Mouse (Mus musculus) lung, embryonic 16.5 days (tissue): Measurements from ENCODE around the gene Akap13. TPM values are rescaled to one million over a fixed set of nuclear protein-coding genes. Genes with fewer than 3 reads are reported as not detected.
"Not testable (repeated sequence)": the region's sequence is repeated elsewhere in the genome, so short reads cannot be mapped to it uniquely, and the experiment has no call there.

Experiments used
- ATAC-seq: fragments of 200-750 bp; cut with Nextera tagmentation; 2 replicates; pipeline ENCODE4 v1.8.0; 2017; ENCODE audit warnings: low read depth, mild to moderate bottlenecking, moderate library complexity
- H3K27ac ChIP-seq: fragments of 300-500 bp; sonication (generic); 2 replicates; pipeline ENCODE4 v1.5.1; 2014; ENCODE audit warnings: mild to moderate bottlenecking, control low read depth, low read length
- H3K27me3 ChIP-seq: fragments of 300-500 bp; sonication (generic); 2 replicates; pipeline ENCODE4 v1.6.1; 2014; ENCODE audit warnings: low read depth, low read length, mixed read lengths; ENCODE audit not compliant: control insufficient read depth, insufficient read depth
- H3K36me3 ChIP-seq: fragments of 300-500 bp; sonication (generic); 2 replicates; pipeline ENCODE4 v1.6.1; 2014; ENCODE audit warnings: low read length; ENCODE audit not compliant: control insufficient read depth, insufficient read depth
- H3K4me1 ChIP-seq: fragments of 300-500 bp; sonication (generic); replicated peaks from 2 replicates; pipeline ENCODE4 v1.6.1; 2014; ENCODE audit warnings: low read length, mixed read lengths; ENCODE audit not compliant: control insufficient read depth, insufficient read depth
- H3K4me2 ChIP-seq: fragments of 300-500 bp; sonication (generic); 2 replicates; pipeline ENCODE4 v1.6.1; 2014; ENCODE audit warnings: low read depth, low read length, control low read depth
- H3K4me3 ChIP-seq: fragments of 300-500 bp; sonication (generic); 2 replicates; pipeline ENCODE4 v1.5.1; 2014; ENCODE audit warnings: mild to moderate bottlenecking, low read length, control low read depth
- H3K9ac ChIP-seq: fragments of 300-500 bp; sonication (generic); 2 replicates; pipeline ENCODE4 v1.6.1; 2014; ENCODE audit warnings: low read length, control low read depth
- H3K9me3 ChIP-seq: fragments of 300-500 bp; sonication (generic); 2 replicates; pipeline ENCODE4 v1.6.1; 2016; ENCODE audit warnings: low read length; ENCODE audit not compliant: control insufficient read depth
- WGBS: fragments of 180-500 bp; shearing (Covaris S2); extraction: QIAGEN DNeasy Blood & Tissue Kit; methylation state at CpG from one replicate; pipeline ENCODE4 v1.1.7; 2014; 5-methylcytosine and 5-hydroxymethylcytosine counted together
- polyA plus RNA-seq: library from polyadenylated mRNA; unstranded; fragments of >200 nt; fragmentation: Nextera tagmentation; extraction: Ambion mirVana; gene quantifications from 2 replicates; pipeline ENCODE4 v1.2.1, GENCODE M21; 2015

Gene Akap13
- polyA plus RNA-seq, 1 experiment from 2014 or later: 39.0 TPM

- H3K4me2 ChIP-seq, H3K9ac ChIP-seq, H3K4me1 ChIP-seq, ATAC-seq, H3K4me3 ChIP-seq, H3K36me3 ChIP-seq, H3K27ac ChIP-seq, H3K27me3 ChIP-seq, H3K9me3 ChIP-seq: not testable (repeated sequence)
- 52% methylated on average over 3 of the region's 3 CpGs for WGBS
Observed at GRCm38 (mm10) chr7:75788801-75789135, 333.4 kb downstream of the Akap13 start.

DNA sequence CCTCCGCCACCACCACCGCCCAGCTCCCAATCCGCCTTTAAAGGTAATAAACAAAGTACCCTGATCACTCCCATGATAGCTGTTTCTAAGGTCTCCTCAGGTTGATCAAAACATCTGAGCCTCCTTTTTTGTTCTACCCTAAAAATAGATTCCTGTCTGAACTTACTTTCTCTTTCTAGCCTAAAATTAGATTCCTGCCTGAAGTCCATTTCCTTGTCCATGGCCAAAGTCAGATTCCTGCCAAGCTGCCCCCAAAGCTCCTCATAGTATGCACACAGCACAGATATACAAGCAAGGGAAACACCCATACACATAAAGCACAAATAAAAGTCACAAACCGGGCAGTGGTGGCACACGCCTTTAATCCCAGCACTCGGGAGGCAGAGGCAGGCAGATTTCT lies 334.4 kb downstream of the Akap13 start:
- H3K4me1 ChIP-seq: peaks cover 9% of the 10 kb centered on the region
- ATAC-seq: no peak
- no peak overlapping the region for H3K9ac ChIP-seq
- H3K9me3 ChIP-seq: no peaks in the 10 kb centered on the region
- no peak overlapping the region for H3K4me2 ChIP-seq
- no peak overlapping the region for H3K27ac ChIP-seq
- WGBS: 92% methylated on average over 6 of the region's 6 CpGs
- no peaks in the 10 kb centered on the region for H3K27me3 ChIP-seq
- H3K4me3 ChIP-seq: no peak overlapping the region
- H3K36me3 ChIP-seq: no peaks in the 10 kb centered on the region

DNA sequence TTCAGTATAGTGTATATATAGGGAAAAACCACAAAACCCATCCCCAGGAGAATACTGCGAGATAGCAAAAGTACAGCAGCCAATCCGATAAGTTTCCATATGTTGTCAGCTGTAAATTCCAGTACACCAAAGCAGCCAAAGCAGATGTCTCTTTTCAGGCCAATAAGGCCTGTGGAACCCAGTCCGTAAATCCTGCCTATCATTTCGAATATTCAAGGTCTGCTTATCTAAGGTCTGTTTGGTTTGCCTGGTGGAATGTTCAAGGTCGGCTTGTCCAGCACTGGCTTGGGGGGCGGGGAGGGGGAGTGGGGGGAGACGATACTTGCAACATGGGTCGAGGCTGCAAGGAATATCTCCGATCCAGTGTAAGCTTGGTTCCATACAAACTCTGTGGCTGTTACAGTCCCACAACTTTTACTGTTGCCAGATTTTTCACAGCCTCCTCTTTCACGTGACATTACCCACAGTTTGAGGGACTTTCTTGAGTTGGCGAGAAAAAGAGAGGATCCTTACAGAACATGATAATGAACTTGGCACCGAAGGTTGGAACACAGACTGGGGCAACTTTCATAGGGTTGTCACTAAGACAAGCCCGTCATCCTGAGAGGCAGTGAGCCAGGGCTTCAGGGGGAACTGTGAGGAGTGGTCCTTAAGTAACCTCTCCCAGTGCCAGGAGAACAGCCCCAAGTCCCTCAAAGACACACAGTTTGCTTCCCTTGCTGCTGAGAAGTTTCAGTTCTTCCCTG lies 335.9 kb downstream of the Akap13 start:
- peak; percentile 55 for ATAC-seq
- not testable (repeated sequence) for H3K4me1 ChIP-seq, H3K27ac ChIP-seq, H3K4me2 ChIP-seq, H3K36me3 ChIP-seq, H3K9ac ChIP-seq, H3K4me3 ChIP-seq, H3K9me3 ChIP-seq, H3K27me3 ChIP-seq
- WGBS: 39% methylated on average over 12 of the region's 13 CpGs

DNA sequence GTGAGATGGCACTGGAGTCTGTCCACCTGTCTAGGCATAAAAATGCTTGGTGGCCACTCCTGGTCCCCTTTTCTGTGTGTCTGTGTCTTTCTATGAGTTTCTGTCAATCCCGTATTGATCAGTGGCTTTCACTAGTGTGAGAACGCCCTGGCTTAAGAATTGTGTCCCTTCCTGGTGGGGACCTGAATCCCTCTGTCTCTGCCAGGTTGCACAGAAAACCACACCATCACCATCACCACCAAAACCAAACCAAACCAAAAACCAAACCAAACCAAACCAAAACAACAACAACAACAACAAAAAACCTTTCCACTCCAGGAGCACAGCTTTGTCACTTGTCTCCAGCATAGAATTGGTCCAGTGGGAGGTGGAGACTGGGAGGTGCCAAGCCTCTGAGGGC lies 337.8 kb downstream of the Akap13 start:
- WGBS: 66% methylated on average over 2 of the region's 2 CpGs
- Histone ChIP-seq H3K9ac (no peak overlapping the region), H3K4me2 (no peak overlapping the region), H3K4me1 (peaks cover 5% of the 10 kb centered on the region), H3K4me3 (no peak overlapping the region), H3K36me3 (no peaks in the 10 kb centered on the region), H3K9me3 (no peaks in the 10 kb centered on the region), H3K27me3 (no peaks in the 10 kb centered on the region), H3K27ac (no peak overlapping the region)
- no peak for ATAC-seq

DNA sequence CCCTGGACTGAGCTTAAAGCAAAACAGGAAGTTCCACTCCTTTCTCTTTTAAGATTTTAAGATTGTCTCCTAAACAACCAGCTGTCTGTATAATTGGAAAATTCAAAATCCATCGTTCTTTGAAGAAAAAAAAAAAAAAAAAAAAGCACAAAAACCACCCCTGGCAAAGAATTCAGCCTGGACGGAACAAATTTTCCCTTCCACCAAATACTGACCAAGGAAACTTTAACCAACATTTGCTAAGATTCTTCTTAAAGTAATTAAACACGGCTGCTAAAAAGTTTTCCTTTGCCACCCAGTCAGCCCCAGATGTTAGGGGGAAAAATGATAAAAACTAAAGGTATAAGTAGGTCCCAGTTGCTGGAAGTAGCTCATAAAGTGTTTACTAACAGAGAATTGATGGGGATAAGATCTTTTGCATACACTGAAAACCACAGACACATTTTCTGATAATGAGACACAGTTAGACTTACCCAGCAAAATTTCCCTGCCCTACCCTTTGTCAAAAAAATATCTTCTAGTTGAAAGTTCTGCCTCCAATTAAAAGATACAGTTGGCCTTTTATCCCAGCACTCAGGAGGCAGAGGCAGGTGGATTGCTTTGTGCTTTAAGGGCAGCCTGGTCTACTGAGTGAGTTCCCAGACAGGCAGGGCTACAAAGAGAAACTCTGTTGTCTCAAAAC lies 338.5 kb downstream of the Akap13 start:
- 42% methylated on average over 3 of the region's 3 CpGs for WGBS
- Histone ChIP-seq H3K4me1 (0 out of 2 replicates have a peak, but pooled peaks cover 3% of the 10 kb centered on the region), H3K9ac (no peak overlapping the region), H3K4me3 (no peak overlapping the region), H3K27me3 (no peaks in the 10 kb centered on the region), H3K4me2 (no peak overlapping the region), H3K36me3 (no peaks in the 10 kb centered on the region), H3K27ac (no peak overlapping the region), H3K9me3 (no peaks in the 10 kb centered on the region)
- ATAC-seq: no peak

DNA sequence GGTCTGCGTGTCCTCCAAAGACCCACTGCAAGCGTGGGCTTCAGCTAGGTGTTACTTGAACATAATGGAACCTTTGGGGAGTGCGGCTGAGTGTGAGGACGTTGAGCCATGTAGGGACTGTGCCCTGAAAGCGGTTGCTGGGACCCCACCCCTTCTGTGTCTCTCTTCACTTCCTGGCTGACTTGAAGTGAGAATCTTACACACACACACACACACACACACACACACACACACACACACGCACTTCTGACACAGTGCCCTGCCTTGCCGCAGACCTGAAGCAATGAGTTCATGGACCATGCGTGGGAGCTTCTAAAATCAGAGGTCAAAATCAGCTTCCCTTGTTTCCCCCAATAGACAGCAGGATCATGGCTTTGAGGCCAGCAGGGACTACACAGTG lies 339.8 kb downstream of the Akap13 start:
- no peaks in the 10 kb centered on the region for H3K9me3 ChIP-seq
- 0 out of 2 replicates have a peak, but pooled peaks cover 3% of the 10 kb centered on the region for H3K4me1 ChIP-seq
- H3K4me2 ChIP-seq: no peak overlapping the region
- no peaks in the 10 kb centered on the region for H3K36me3 ChIP-seq
- H3K4me3 ChIP-seq: no peak overlapping the region
- H3K9ac ChIP-seq: no peak overlapping the region
- ATAC-seq: no peak
- H3K27ac ChIP-seq: no peak overlapping the region
- no peaks in the 10 kb centered on the region for H3K27me3 ChIP-seq
- 81% methylated on average over 8 of the region's 8 CpGs for WGBS

DNA sequence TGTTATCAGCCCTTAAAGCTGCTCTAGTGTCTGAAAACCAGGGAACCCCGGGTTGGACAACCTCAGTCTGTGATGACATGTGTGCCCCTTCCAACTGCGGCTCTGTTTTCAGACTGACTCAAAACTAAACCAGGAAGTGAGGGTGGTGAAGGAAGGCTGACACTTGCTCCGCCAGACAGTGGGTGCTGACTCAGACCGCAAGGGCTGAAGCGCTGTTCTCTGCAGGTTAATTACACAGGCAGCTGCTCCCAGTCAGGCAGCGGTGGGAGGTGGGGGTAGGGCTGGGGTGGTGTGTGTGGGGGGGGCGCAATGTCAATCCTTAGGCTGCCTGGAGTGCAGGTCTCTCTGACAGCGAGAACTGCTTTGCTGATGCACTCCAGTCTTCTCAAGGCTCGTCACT lies 341.1 kb downstream of the Akap13 start:
- Histone ChIP-seq H3K4me2 (no peak overlapping the region), H3K27ac (no peak overlapping the region), H3K9ac (no peak overlapping the region), H3K27me3 (no peaks in the 10 kb centered on the region), H3K4me3 (no peak overlapping the region), H3K36me3 (no peaks in the 10 kb centered on the region), H3K4me1 (no peaks in the 10 kb centered on the region), H3K9me3 (no peaks in the 10 kb centered on the region)
- 16% methylated on average over 9 of the region's 9 CpGs for WGBS
- no peak for ATAC-seq

DNA sequence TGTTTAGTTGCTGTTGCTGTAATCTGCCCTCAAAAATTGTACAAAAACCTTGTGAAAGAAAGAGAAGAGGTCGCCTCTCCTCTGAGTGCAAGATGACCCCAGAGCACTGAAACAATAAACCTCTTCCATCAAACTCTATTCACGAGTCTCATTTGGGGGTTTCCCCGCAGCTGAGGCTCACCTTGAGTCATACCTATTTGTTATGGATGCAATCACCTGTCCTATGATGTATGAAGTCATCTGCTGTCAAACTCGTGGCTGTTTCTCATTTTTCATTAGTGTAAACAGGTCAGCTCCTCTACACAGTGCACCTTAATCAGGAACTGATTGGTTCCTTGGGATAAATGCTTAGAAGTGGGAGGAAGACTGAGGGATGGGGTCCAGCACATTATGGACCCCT lies 345.2 kb downstream of the Akap13 start:
- Histone ChIP-seq H3K4me1 (no peaks in the 10 kb centered on the region), H3K9ac (no peak overlapping the region), H3K4me2 (no peak overlapping the region), H3K4me3 (no peak overlapping the region), H3K27me3 (no peaks in the 10 kb centered on the region), H3K36me3 (no peaks in the 10 kb centered on the region), H3K27ac (no peak overlapping the region), H3K9me3 (no peaks in the 10 kb centered on the region)
- no peak for ATAC-seq
- 49% methylated on average over 4 of the region's 4 CpGs for WGBS

DNA sequence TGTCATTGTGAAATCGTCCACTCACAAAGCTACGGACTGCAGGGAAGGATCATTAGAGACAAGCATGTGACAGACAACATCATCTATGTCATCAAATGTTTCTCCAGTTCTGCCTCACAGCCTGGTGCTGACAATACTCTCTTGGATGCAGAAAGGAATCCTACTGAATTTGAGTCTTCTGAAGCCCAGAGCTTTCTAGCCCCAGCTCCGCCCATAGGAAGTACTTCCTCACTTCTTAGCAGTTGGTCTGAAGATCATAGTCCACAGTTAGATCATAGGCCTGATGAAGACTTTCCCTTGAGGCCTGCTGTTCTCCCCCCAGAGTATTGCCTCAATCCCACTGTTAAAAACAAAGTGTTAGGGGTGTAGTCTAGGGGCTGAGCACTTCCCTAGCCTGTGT lies 345.7 kb downstream of the Akap13 start:
- no peak for ATAC-seq
- WGBS: 89% methylated on average over 3 of the region's 3 CpGs

More for the DNA sequence above, 345.7 kb downstream of the Akap13 start:
- Histone ChIP-seq H3K27ac (no peak overlapping the region), H3K9ac (no peak overlapping the region), H3K4me3 (no peak overlapping the region), H3K36me3 (no peaks in the 10 kb centered on the region), H3K9me3 (no peaks in the 10 kb centered on the region), H3K4me2 (no peak overlapping the region), H3K4me1 (no peaks in the 10 kb centered on the region), H3K27me3 (no peaks in the 10 kb centered on the region)
